Mouse (Mus musculus): ENCODE results near the gene Cpxcr1.

Cpxcr1 gene

GRCm38 (mm10) chrX:116448644-116449043 is at the start of gene Cpxcr1:
Gene Cpxcr1, plus strand, starts transcription at chrX:116448944.
- DNase-seq (ENCODE audit: low spot score): no peak
